Mouse (Mus musculus): ENCODE measurements at regions not wholly inside any gene's neighbourhood (a gene's known extent, or its start where the extent isn't known, plus 50 kb on each side); places are given as distances from the start of the nearest gene placed in this dataset.

- DNase-seq (ENCODE audit: low spot score in 2 of 2), result peak in 1 of 2 experiments; percentile 77
- intact Hi-C loops (cut with DNase I), result no loop called here
These were observed 295.3 kb upstream of the Atp2b1 start for GRCm38 (mm10) chr10:98618736-98619525.

GRCm38 (mm10) chr10:98624103-98624502 lies 290.1 kb upstream of the Atp2b1 start:
- DNase-seq (ENCODE audit: low spot score in 2 of 2), result no peak
- intact Hi-C loops (cut with DNase I), result loop anchor here (10.0 kb wide), 1 partner anchor 291 kb away; the partner anchor contains the start of gene Atp2b1

- intact Hi-C loops (cut with DNase I), result loop anchor here (10.0 kb wide), 1 partner anchor 290 kb away; the partner anchor contains the start of gene Atp2b1
- DNase-seq (ENCODE audit: low spot score in 2 of 2), result peak in 1 of 2 experiments; percentile 43
These were observed 289.4 kb upstream of the Atp2b1 start for GRCm38 (mm10) chr10:98624681-98625321.

GRCm38 (mm10) chr10:98628191-98628590 lies 286.0 kb upstream of the Atp2b1 start:
- DNase-seq (ENCODE audit: low spot score in 2 of 2), result peak in 1 of 2 experiments; percentile 76
- intact Hi-C loops (cut with DNase I), result loop anchor here (10.0 kb wide), 1 partner anchor 287 kb away; the partner anchor contains the start of gene Atp2b1

GRCm38 (mm10) chr10:98629248-98629647 lies 285.0 kb upstream of the Atp2b1 start:
- intact Hi-C loops (cut with DNase I), result loop anchor here (10.0 kb wide), 1 partner anchor 286 kb away; the partner anchor contains the start of gene Atp2b1
- no peak for DNase-seq (ENCODE audit: low spot score in 2 of 2)

- intact Hi-C loops (cut with DNase I), result no loop called here
- no peak for DNase-seq (ENCODE audit: low spot score in 2 of 2)
These were observed 276.2 kb upstream of the Atp2b1 start for GRCm38 (mm10) chr10:98637759-98638611.

- intact Hi-C loops (cut with DNase I), result no loop called here
These were observed 268.5 kb upstream of the Atp2b1 start for GRCm38 (mm10) chr10:98645681-98646122.

GRCm38 (mm10) chr10:98646311-98646999 lies 267.8 kb upstream of the Atp2b1 start:
- DNase-seq (ENCODE audit: low spot score in 2 of 2), result no peak
- intact Hi-C loops (cut with DNase I), result no loop called here

More at GRCm38 (mm10) chr10:98645681-98646122, 268.5 kb upstream of the Atp2b1 start:
- no peak for DNase-seq (ENCODE audit: low spot score in 2 of 2)

- intact Hi-C loops (cut with DNase I), result no loop called here
These were observed 265.4 kb upstream of the Atp2b1 start for GRCm38 (mm10) chr10:98648710-98649245.

GRCm38 (mm10) chr10:98650533-98650932 lies 263.7 kb upstream of the Atp2b1 start:
- DNase-seq (ENCODE audit: low spot score in 2 of 2), result no peak
- intact Hi-C loops (cut with DNase I), result no loop called here

More at GRCm38 (mm10) chr10:98648710-98649245, 265.4 kb upstream of the Atp2b1 start:
- peak in 1 of 2 experiments; percentile 67 for DNase-seq (ENCODE audit: low spot score in 2 of 2)

- DNase-seq (ENCODE audit: low spot score in 2 of 2), result no peak
- intact Hi-C loops (cut with DNase I), result no loop called here
These were observed 263.1 kb upstream of the Atp2b1 start for GRCm38 (mm10) chr10:98651127-98651526.

- no peak for DNase-seq (ENCODE audit: low spot score in 2 of 2)
- intact Hi-C loops (cut with DNase I), result no loop called here
These were observed 262.6 kb upstream of the Atp2b1 start for GRCm38 (mm10) chr10:98651599-98651998.

GRCm38 (mm10) chr10:98652084-98652483 lies 262.1 kb upstream of the Atp2b1 start:
- no peak for DNase-seq (ENCODE audit: low spot score in 2 of 2)
- intact Hi-C loops (cut with DNase I), result no loop called here

GRCm38 (mm10) chr10:98660747-98661146 lies 253.5 kb upstream of the Atp2b1 start:
- intact Hi-C loops (cut with DNase I), result no loop called here
- DNase-seq (ENCODE audit: low spot score in 2 of 2), result no peak

GRCm38 (mm10) chr10:98665936-98666505 lies 248.2 kb upstream of the Atp2b1 start:
- intact Hi-C loops (cut with DNase I), result no loop called here
- no peak for DNase-seq (ENCODE audit: low spot score in 2 of 2)

- intact Hi-C loops (cut with DNase I), result no loop called here
- peak in 1 of 2 experiments; percentile 33 for DNase-seq (ENCODE audit: low spot score in 2 of 2)
These were observed 246.5 kb upstream of the Atp2b1 start for GRCm38 (mm10) chr10:98667728-98668127.

GRCm38 (mm10) chr10:98674131-98674530 lies 240.1 kb upstream of the Atp2b1 start:
- intact Hi-C loops (cut with DNase I), result no loop called here
- DNase-seq (ENCODE audit: low spot score in 2 of 2), result no peak

- intact Hi-C loops (cut with DNase I), result no loop called here
These were observed 237.3 kb upstream of the Atp2b1 start for GRCm38 (mm10) chr10:98676907-98677306.

More at GRCm38 (mm10) chr10:98676907-98677306, 237.3 kb upstream of the Atp2b1 start:
- no peak for DNase-seq (ENCODE audit: low spot score in 2 of 2)

All from left cerebral cortex, postnatal 25 days (tissue).